Mouse (Mus musculus) spleen, adult 2 months (tissue): Measurements from ENCODE around the gene Npb.

Experiments
- CTCF ChIP-seq: fragments of 200-500 bp; IDR thresholded peaks from 2 replicates; pipeline ENCODE4 v1.5.1; 2011; ENCODE audit warnings: mild to moderate bottlenecking, inconsistent platforms; ENCODE audit not compliant: insufficient read depth, insufficient read length, insufficient replicate concordance; ENCODE audit errors: extremely low read depth
- POLR2A ChIP-seq: fragments of 200-500 bp; IDR thresholded peaks from 2 replicates; pipeline ENCODE4 v1.6.1; 2011; ENCODE audit warnings: low read depth, low read length, inconsistent platforms

- TF ChIP-seq CTCF (no peak), POLR2A (no peak)
Measured at GRCm38 (mm10) chr11:120657301-120657700, 49.0 kb downstream of the Npb start.
